Mouse (Mus musculus): Measurements from ENCODE around the gene Krt83.
"Not testable (repeated sequence)": the region's sequence is repeated elsewhere in the genome, so short reads cannot be mapped to it uniquely, and the experiment has no call there.

Gene Krt83

DNA sequence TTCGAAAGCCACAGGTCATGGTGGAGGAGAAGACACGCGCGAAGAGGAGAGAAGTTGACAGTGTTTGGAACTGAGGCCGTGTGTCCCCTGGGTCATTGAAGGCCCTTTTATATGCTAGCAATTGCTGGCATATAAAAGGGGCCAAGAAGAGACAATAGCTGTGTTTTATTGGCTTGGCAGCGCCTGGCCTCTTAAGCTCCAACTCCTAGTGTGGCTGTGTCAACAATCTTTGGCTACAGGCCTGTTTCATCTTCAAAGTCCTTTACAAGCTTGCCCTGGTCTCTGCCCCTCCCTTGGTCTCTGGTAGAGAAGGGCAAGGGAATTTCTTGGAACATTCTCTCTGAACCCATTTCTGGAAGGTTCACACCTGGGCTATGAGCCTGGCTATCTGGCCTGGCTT, at the start of gene Krt83:
Krt83 (minus strand) TSS at position 82 of the 400 bp plus-strand sequence.
- no peak for DNase-seq (ENCODE audit: low read depth, low spot score)

- DNase-seq (ENCODE audit: low read depth, low spot score) = no peak
Observed at GRCm38 (mm10) chr15:101538580-101538900, 47.2 kb upstream of the Krt83 start.

GRCm38 (mm10) chr15:101537864-101538579, 46.7 kb upstream of the Krt83 start:
- DNase-seq (ENCODE audit: low read depth, low spot score) = peak; percentile 22

DNA sequence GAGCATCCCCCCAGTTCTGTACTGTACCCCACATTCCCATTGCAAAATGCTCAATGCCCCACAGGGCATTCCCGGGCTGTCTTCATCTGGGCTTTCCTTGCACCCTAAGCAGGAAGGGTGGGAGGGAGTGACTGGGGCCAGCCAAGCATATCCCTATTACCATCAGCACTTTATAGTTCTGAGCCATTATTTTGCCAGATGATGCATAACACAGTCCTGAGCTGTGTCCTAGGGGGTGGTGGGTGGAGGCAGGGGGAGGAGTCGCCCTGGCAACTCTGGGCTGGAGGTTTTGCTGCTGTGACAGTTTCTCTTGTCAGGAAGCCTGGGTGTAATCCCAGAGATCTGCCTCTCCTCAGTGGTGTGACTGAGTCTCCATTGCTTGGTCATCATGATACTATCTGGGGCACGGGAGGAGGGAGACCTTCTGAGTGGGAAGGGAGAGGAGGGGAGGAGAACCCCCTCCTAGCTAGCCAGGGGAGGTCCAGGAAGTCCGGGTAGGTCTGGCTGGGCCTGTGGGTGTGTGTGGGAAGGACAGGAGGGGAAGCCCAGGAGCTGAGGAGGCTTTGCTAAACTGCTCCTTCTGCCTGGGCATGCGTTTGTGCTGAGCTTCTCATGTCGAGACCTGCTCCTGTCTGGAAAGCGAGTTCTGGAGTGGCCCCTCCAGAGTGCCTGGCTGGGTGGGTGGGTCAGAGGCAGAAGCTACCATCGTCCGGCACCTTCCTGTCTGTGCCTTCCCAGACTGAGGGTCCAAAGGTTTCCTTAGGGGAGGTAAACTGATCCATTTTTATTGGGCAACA, 44.9 kb upstream of the Krt83 start:
- DNase-seq (ENCODE audit: low read depth, low spot score) = peak; percentile 15

GRCm38 (mm10) chr15:101532720-101533119, 41.4 kb upstream of the Krt83 start, which contains the start of gene Krt84:
TSS of gene Krt84 (minus strand) at chr15:101532820.
- DNase-seq (ENCODE audit: low read depth, low spot score) = no peak

- DNase-seq (ENCODE audit: low read depth, low spot score) = no peak
Observed at GRCm38 (mm10) chr15:101522556-101523232, 31.4 kb upstream of the Krt83 start.

DNA sequence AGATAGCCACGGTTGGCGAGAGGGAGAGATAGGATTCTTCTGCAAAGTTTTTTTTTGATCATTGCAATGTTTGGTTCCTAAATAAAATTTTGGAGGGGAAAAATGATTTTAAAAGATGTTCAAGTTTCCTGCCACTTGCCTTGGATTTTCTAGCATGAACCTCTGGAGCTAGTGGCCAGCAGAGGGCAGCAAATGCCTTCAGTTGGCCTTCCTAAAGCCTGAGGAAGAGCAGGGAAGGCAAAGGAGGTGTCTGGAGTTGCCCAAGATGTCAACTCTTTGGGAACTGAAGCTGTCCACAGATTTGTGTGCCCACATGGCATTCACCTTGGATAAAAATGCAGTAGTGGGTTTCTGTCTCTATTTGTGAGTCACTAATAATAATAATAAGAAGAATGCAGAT, 28.5 kb upstream of the Krt83 start:
- peak; percentile 90 for DNase-seq (ENCODE audit: low read depth, low spot score)

DNA sequence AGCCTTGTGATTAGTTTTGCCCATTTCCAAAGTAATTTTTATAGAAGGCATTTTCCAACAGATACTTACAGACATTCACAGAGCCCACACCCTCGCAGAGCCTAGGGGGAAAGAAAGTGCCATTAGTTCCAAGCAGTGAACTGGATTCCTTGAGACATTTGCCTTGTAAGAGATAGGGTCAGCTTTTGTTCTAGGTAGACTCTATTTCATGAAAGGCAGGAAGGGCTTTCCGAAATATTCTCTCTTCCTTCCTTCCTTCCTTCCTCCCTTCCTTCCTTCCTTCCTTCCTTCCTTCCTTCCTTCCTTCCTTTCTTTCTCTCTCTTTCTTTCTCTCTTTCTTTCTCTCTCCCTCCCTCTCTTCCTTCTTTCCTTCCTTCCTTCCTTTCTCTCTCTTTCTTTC, 25.8 kb upstream of the Krt83 start, which contains the start of gene Gm49425:
Gm49425 (minus strand) TSS at position 101 of the 400 bp plus-strand sequence.
- DNase-seq (ENCODE audit: low read depth, low spot score) = not testable (repeated sequence)

DNA sequence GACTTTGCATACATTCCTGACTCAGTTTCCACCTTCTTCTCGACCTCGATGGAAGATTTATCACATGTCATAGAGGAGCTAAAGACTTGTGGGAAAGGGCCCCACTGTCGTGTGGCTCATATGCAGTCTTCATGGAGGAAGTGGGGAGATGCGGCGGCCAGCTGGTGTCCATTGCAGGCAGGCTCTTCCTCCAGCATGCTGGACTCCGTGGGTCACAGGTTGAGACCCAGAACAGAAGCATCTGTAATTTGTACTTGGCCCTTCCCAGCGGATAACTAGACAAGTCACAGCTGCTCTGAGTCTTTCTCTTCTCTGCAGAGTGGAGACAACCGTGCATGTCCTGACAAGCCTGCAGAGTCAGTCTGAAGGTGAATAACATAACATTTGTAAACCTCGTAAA, 16.9 kb upstream of the Krt83 start:
- DNase-seq (ENCODE audit: low read depth, low spot score) = no peak

DNA sequence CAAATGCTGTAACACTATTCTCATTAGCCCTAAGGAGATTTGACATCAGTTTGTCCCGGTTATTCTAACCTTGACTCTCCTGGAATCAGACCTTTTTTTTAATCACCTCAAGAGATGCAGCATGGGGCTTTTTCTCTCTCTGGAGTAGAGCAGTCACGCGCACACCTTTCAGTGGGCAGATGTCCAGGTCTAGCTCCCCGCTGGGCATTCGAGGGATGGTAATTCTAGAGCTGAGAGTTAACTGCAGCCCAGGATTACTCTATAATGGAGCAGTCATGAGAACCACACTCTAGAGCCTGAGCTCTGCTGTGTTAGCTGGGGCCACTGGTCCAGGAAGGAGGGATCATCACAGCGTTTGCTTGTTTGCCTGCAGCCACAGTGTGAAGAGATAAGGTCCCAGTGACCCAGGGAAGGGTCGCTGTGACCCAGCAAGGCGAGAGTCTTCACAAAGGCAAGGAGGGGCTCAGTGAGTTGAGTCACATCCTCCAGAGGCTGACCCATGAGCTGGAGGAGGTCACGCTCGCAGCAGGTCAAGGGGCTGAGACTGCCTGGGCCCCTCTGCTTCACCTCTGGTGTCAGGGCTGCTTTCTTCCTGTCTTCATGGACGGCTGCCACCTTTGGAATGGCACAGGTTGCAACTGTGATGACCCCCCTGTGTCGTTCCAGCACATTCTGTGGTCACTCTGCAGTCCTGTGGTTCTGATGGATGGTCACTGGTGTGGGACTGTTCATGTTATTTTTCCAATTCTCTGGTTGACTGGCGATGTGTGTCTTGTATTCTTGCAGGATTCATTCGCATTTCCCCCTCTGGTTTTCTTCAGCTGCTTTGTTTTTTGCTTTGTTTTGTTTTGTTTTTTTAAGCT, 15.8 kb upstream of the Krt83 start:
- DNase-seq (ENCODE audit: low read depth, low spot score) = no peak

GRCm38 (mm10) chr15:101497181-101497580, 5.9 kb upstream of the Krt83 start:
- peak; percentile 89 for DNase-seq (ENCODE audit: low read depth, low spot score)

- peak; percentile 57 for DNase-seq (ENCODE audit: low read depth, low spot score)
Observed at GRCm38 (mm10) chr15:101495266-101495665, 4.0 kb upstream of the Krt83 start.

DNA sequence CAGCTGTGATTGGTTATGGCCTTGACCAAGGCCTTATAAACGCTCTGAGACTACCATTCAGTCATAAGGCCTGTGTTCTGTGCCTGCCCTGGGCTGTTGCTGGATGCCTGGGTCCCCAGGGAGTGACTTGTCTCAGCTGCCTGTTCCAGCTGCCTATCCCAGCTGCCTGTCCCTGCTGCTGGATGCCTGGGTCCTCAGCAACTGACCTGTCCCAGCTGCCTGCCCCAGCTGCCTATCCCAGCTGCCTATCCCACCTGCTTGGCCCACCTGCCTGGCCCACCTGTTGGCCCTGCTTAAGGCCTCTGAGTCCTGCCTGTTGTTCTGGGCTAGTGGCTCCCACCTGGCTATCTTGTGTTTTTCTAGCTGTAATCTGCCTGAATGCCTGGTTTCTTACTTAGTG, 2.9 kb upstream of the Krt83 start:
- DNase-seq (ENCODE audit: low read depth, low spot score) = peak; percentile 19

GRCm38 (mm10) chr15:101493713-101494112, 2.4 kb upstream of the Krt83 start:
- DNase-seq (ENCODE audit: low read depth, low spot score) = no peak

DNA sequence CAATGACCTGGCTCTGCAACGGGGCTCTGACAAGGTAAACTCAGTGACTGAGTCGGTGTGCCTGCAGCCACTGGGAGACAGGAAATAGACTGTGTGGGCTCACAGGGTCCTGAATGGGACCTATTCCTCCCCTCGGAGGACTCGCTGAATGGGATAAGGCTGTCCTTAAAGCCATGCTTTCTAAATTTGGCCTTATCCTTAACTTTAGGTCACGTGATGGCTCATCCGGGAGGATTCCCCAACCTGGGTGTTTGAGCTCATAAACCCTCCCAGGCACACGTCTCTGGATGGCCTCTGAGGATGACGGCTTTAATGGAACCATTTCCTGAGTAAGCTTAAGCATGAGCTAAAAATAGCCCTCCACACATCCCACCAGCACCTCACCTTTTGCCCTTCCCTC, 1.4 kb upstream of the Krt83 start:
- DNase-seq (ENCODE audit: low read depth, low spot score) = no peak

GRCm38 (mm10) chr15:101485911-101486635, 5.2 kb downstream of the Krt83 start:
- DNase-seq (ENCODE audit: low read depth, low spot score) = no peak

- no peak for DNase-seq (ENCODE audit: low read depth, low spot score)
Observed at GRCm38 (mm10) chr15:101484939-101485338, 6.4 kb downstream of the Krt83 start.

DNA sequence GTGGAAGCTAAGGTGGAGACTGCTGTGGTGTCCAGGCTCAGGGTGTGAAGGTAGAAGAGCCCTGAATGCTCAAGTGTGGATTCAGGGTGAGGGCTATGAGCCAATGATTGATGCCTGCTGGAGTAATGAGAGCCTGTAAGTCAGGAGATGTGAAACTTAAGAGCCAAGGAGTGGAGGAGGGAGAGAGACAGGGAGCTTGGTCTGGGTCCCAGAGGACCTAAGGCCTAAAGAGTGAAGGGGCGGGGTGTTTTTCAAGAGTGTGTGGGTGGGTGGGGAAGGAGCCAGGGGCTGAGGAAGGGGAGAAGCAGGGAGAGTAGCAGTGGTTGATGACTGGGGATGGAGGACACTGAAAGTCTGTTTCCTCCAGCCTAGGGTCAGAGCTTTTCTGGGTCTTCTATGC, 7.7 kb downstream of the Krt83 start:
- no peak for DNase-seq (ENCODE audit: low read depth, low spot score)

DNA sequence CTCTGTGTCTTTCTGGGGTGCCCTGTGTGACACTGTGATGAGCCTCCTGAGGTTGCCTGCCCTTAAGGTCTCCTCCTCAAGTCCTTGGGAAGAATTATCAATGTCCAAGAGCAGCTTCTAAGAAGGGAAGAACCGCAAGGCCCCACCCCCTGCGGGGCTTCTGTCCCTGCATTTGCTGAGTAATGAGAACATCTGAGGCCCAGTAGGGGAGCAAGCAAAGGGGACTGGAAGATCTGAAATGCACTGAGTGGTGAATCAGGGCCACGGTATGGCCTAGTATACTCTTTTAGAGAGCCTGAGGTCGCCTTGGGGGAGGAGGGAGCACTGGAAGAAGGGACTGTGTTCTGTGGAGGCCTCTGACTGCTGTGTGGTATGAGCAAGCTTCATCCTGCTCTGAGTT, 9.3 kb downstream of the Krt83 start:
- peak; percentile 47 for DNase-seq (ENCODE audit: low read depth, low spot score)

GRCm38 (mm10) chr15:101479666-101480060, 11.6 kb downstream of the Krt83 start:
- DNase-seq (ENCODE audit: low read depth, low spot score) = no peak
